Mouse (Mus musculus): ENCODE measurements at regions not wholly inside any gene's neighbourhood (a gene's known extent, or its start where the extent isn't known, plus 50 kb on each side); places are given as distances from the start of the nearest gene placed in this dataset.

GRCm38 (mm10) chr8:46420476-46420875 lies 50.4 kb upstream of the Acsl1 start:
- 91% methylated on average over 8 of the region's 8 CpGs for WGBS
- Histone ChIP-seq H3K27me3 (replicated peaks; ENCODE audit: control insufficient read depth, insufficient read depth, low read length) (no peaks in the 10 kb centered on the region), H3K4me2 (ENCODE audit: low read length) (no peak overlapping the region), H3K4me1 (ENCODE audit: control insufficient read depth, insufficient read depth, low read length) (no peaks in the 10 kb centered on the region), H3K36me3 (ENCODE audit: control insufficient read depth, insufficient read depth, low read length) (no peaks in the 10 kb centered on the region), H3K27ac (ENCODE audit: low read depth, low read length) (no peak overlapping the region), H3K9ac (ENCODE audit: low read length) (no peak overlapping the region), H3K9me3 (replicated peaks; ENCODE audit: control insufficient read depth, low read length) (no peaks in the 10 kb centered on the region), H3K4me3 (ENCODE audit: low read depth, low read length) (no peak overlapping the region)
- ATAC-seq: no peak
- DNase-seq (ENCODE audit: low spot score): no peak
